Mouse (Mus musculus) R1 (cell line): ENCODE data around the gene Vmn1r39.
A peak's percentile ranks its signal among the peaks of the same experiment; 100 is the strongest.
"Not testable (repeated sequence)": the region's sequence is repeated elsewhere in the genome, so short reads cannot be mapped to it uniquely, and the experiment has no call there.

Experiments used
- DNase-seq: peaks from one replicate; pipeline ENCODE4 v3.0.0-alpha.2; 2018; ENCODE audit warnings: low read depth, low spot score

The Vmn1r39 gene

GRCm38 (mm10) chr6:66810509-66810908, at the start of gene Vmn1r39:
TSS of gene Vmn1r39 (minus strand) at chr6:66810609.
- DNase-seq = no peak

GRCm38 (mm10) chr6:66859391-66859790, 49.0 kb upstream of the Vmn1r39 start:
- no peak for DNase-seq

GRCm38 (mm10) chr6:66858356-66858755, 47.9 kb upstream of the Vmn1r39 start:
- no peak for DNase-seq

- no peak for DNase-seq
These were observed 45.8 kb upstream of the Vmn1r39 start for GRCm38 (mm10) chr6:66856236-66856635.

- DNase-seq = peak; percentile 7
These were observed 38.5 kb upstream of the Vmn1r39 start for GRCm38 (mm10) chr6:66848936-66849335.

- peak; percentile 61 for DNase-seq
These were observed 30.2 kb upstream of the Vmn1r39 start for GRCm38 (mm10) chr6:66840631-66841030.

GRCm38 (mm10) chr6:66836932-66837331, 26.5 kb upstream of the Vmn1r39 start:
- no peak for DNase-seq

GRCm38 (mm10) chr6:66806311-66806710, 4.1 kb downstream of the Vmn1r39 start:
- no peak for DNase-seq

- DNase-seq = no peak
These were observed 4.7 kb downstream of the Vmn1r39 start for GRCm38 (mm10) chr6:66805713-66806112.

GRCm38 (mm10) chr6:66782527-66782926, 27.9 kb downstream of the Vmn1r39 start, which contains the start of gene Vmn1r38:
TSS of gene Vmn1r38 (minus strand) at chr6:66782627.
- not testable (repeated sequence) for DNase-seq
